Mouse (Mus musculus) CH12.LX (cell line): ENCODE results near the gene Mamdc4.

Source experiments
- CHD2 ChIP-seq: IDR thresholded peaks from 2 replicates; pipeline ENCODE4 v1.6.1; 2011; ENCODE audit warnings: low read length, improper control_type of control experiment
- CTCF ChIP-seq, 2 experiments: IDR thresholded peaks in 1 of 2; conservative IDR thresholded peaks in 1 of 2; 2 replicates each; pipeline ENCODE4 v1.5.1; 2011 to 2012; ENCODE audit warnings: low read depth in 2 of 2, low read length in 2 of 2, improper control_type of control experiment in 1 of 2, inconsistent platforms in 1 of 2, mild to moderate bottlenecking in 1 of 2, moderate library complexity in 1 of 2
- ELF1 ChIP-seq: IDR thresholded peaks from 2 replicates; pipeline ENCODE4 v1.6.1; 2014; ENCODE audit warnings: low read depth, mild to moderate bottlenecking, inconsistent platforms, low read length, improper control_type of control experiment
- ETS1 ChIP-seq: conservative IDR thresholded peaks from 2 replicates; pipeline ENCODE4 v1.6.1; 2012; ENCODE audit warnings: low read depth, mild to moderate bottlenecking, inconsistent platforms, low read length, improper control_type of control experiment, moderate library complexity
- GABPA ChIP-seq: IDR thresholded peaks from 2 replicates; pipeline ENCODE4 v1.6.1; 2012; ENCODE audit warnings: low read depth, low read length, improper control_type of control experiment, inconsistent platforms; ENCODE audit not compliant: insufficient replicate concordance
- JUND ChIP-seq: conservative IDR thresholded peaks from 2 replicates; pipeline ENCODE4 v1.6.1; 2011; ENCODE audit warnings: low read depth, low read length, improper control_type of control experiment
- MEF2A ChIP-seq: IDR thresholded peaks from 2 replicates; pipeline ENCODE4 v1.6.1; 2014; ENCODE audit warnings: low read depth, mild to moderate bottlenecking, inconsistent platforms, low read length, improper control_type of control experiment, borderline replicate concordance
- NRF1 ChIP-seq: IDR thresholded peaks from 2 replicates; pipeline ENCODE4 v1.6.1; 2014; ENCODE audit warnings: low read depth, mild to moderate bottlenecking, inconsistent platforms, low read length, improper control_type of control experiment, moderate library complexity
- TBP ChIP-seq: conservative IDR thresholded peaks from 2 replicates; pipeline ENCODE4 v1.6.1; 2011; ENCODE audit warnings: low read depth, low read length, improper control_type of control experiment
- UBTF ChIP-seq: IDR thresholded peaks from 2 replicates; pipeline ENCODE4 v1.6.1; 2012; ENCODE audit warnings: low read depth, mild to moderate bottlenecking, inconsistent platforms, low read length, improper control_type of control experiment, moderate library complexity
- USF2 ChIP-seq: conservative IDR thresholded peaks from 2 replicates; pipeline ENCODE4 v1.6.1; 2011; ENCODE audit warnings: low read depth, low read length, improper control_type of control experiment

DNA sequence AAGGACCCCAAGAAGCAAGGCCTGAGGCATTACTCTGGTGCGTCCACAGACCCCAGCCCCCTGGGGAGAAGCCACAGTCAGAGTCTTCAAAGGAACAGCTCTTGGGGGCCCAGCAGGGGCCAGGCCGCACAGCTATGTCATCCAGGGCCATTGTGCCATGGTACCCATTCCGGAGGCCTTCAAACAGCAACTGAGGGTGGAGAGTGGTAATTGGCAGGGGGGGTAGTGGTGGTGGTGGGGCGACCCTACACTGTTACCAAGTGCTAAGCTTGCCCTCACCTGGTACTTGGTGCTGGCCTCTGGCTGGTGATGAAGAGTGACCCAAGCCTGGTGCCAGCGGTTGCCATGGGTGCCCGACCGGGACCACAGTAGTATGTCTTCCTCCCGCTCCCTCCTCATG lies 8.9 kb downstream of the Mamdc4 start:
- no peak for TF ChIP-seq ELF1
- TF ChIP-seq CTCF (conservative IDR thresholded peaks at IDR 0.05 in 1 of 2, IDR thresholded peaks at IDR 0.05 in 1 of 2; ENCODE audit: low read depth in 2 of 2, low read length in 2 of 2), result no peak
- no peak for TF ChIP-seq NRF1
- no peak for TF ChIP-seq MEF2A
- TF ChIP-seq USF2, result no peak
- TF ChIP-seq GABPA, result no peak
- no peak for TF ChIP-seq JUND
- TF ChIP-seq CHD2, result no peak
- no peak for TF ChIP-seq UBTF
- TF ChIP-seq TBP, result no peak
- TF ChIP-seq ETS1, result no peak
